7 mouse cellular contexts compared by ENCODE assay signal in genomic region chr13:94976219-94977186, GRCm38 (mm10). TPM values are rescaled to one million over a fixed set of nuclear protein-coding genes. Genes with fewer than 3 reads are reported as not detected.
DNase-seq lines count a peak whose midpoint lies in the region; ATAC-seq lines count a peak whose summit lies in the region.

Gene Wdr41 (plus strand): TSS chr13:94976344.

- no peaks in the 10 kb centered on the region for H3K36me3 ChIP-seq in intestine, embryonic 16.5 days (ENCODE audit: control insufficient read depth, insufficient read depth, low read length)
- no peaks in the 10 kb centered on the region for H3K36me3 ChIP-seq in midbrain, embryonic 11.5 days (ENCODE audit: control insufficient read depth, insufficient read depth, low read length)

- intact Hi-C loops in left cerebral cortex, postnatal 36 days (cut with DNase I) = no loop called here

- H3K4me1 ChIP-seq in intestine, embryonic 16.5 days (ENCODE audit: control insufficient read depth, insufficient read depth, low read length) = peaks cover 14% of the 10 kb centered on the region
- H3K4me1 ChIP-seq in midbrain, embryonic 11.5 days (ENCODE audit: control insufficient read depth, insufficient read depth, low read length) = no peaks in the 10 kb centered on the region

- peak within 1 kb of the TSS; percentile 61 for H3K4me2 ChIP-seq in intestine, embryonic 16.5 days (ENCODE audit: low read depth, low read length)
- peak within 1 kb of the TSS; percentile 37 for H3K4me2 ChIP-seq in midbrain, embryonic 11.5 days

- H3K4me3 ChIP-seq in intestine, embryonic 16.5 days (ENCODE audit: low read length) = peak within 1 kb of the TSS; percentile 76
- H3K4me3 ChIP-seq in midbrain, embryonic 11.5 days (ENCODE audit: low read depth, low read length) = peak within 1 kb of the TSS; percentile 67

- H3K9ac ChIP-seq in intestine, embryonic 16.5 days (ENCODE audit: low read depth, low read length) = peak within 1 kb of the TSS; percentile 97
- peak within 1 kb of the TSS; percentile 93 for H3K9ac ChIP-seq in midbrain, embryonic 11.5 days (ENCODE audit: low read length)

- H3K27me3 ChIP-seq in intestine, embryonic 16.5 days (replicated peaks; ENCODE audit: control insufficient read depth, insufficient read depth, low read length) = no peaks in the 10 kb centered on the region
- H3K27me3 ChIP-seq in midbrain, embryonic 11.5 days (ENCODE audit: control insufficient read depth, insufficient read depth, low read length) = no peaks in the 10 kb centered on the region

- 2% methylated on average over 66 of the region's 68 CpGs for WGBS in intestine, embryonic 16.5 days
- WGBS in midbrain, embryonic 11.5 days = 3% methylated on average over 68 of the region's 68 CpGs

- peak; percentile 99 for ATAC-seq in intestine, embryonic 16.5 days
- ATAC-seq in midbrain, embryonic 11.5 days (ENCODE audit: low FRiP score) = peak; percentile 98

- no peaks in the 10 kb centered on the region for H3K9me3 ChIP-seq in intestine, embryonic 16.5 days (ENCODE audit: control insufficient read depth, low read length)
- H3K9me3 ChIP-seq in midbrain, embryonic 11.5 days (ENCODE audit: control insufficient read depth, low read length) = no peaks in the 10 kb centered on the region

- H3K27ac ChIP-seq in intestine, embryonic 16.5 days (ENCODE audit: low read length) = peak within 1 kb of the TSS; percentile 99
- peak within 1 kb of the TSS; percentile 79 for H3K27ac ChIP-seq in midbrain, embryonic 11.5 days (ENCODE audit: low read depth, low read length)

- DNase-seq in adrenal gland, adult 8-10 months = peak; percentile 84
- DNase-seq in embryo, embryonic 9.5 days (ENCODE audit: extremely low spot score) = peak; percentile 90
- DNase-seq in gastrocnemius, postnatal 4 days (ENCODE audit: low spot score in 2 of 2) = peak; percentile 88 to 92
- DNase-seq in left cerebral cortex, postnatal 36 days (ENCODE audit: low spot score in 2 of 2) = peak; percentile 91 to 94
- peak; percentile 100 for DNase-seq in midbrain, embryonic 11.5 days (ENCODE audit: low spot score, missing footprints)
- peak; percentile 92 for DNase-seq in skeletal muscle tissue, adult 2 months (ENCODE audit: low read depth, low spot score)

RNA-seq across cellular contexts. Expression of gene Wdr41, which starts in this region (rescaled TPM):
- 10 to 100 TPM; 21.7 to 26.7 (median 24.0) TPM for total RNA-seq in adrenal gland, adult 8-10 months (2022)
- total RNA-seq in gastrocnemius, postnatal 4 days (2021) = 10 to 100 TPM; 16.2 to 16.3 TPM
- 18.4 and 19.6 TPM in 2 replicates for polyA plus RNA-seq in intestine, embryonic 16.5 days (2015; fragmentation: Nextera tagmentation; extraction: Ambion mirVana)
- total RNA-seq in left cerebral cortex, postnatal 36 days (2021) = 10 to 100 TPM; 19.7 to 21.7 TPM
- 23.7 and 24.6 TPM in 2 replicates for polyA plus RNA-seq in midbrain, embryonic 11.5 days (2014; fragmentation: Nextera tagmentation; extraction: Ambion mirVana)

Comparison
In these comparisons a context has a peak if more than half of its experiments do, and no peak if none do; other contexts are left out.
1. Peak in every context shown above with its lines: DNase-seq, ATAC-seq, H3K4me3 ChIP-seq and H3K27ac ChIP-seq.